Mouse (Mus musculus): ENCODE data around the gene Atg2b. TPM values are rescaled to one million over a fixed set of nuclear protein-coding genes. Genes with fewer than 3 reads are reported as not detected.

The Atg2b gene
- polyA plus RNA-seq, 1 experiment from 2014 or later, result 15.8 TPM

- Histone ChIP-seq H3K36me3 (replicated peaks) (peaks cover 11% of the 10 kb centered on the region), H3K4me2 (no peak overlapping the region), H3K27ac (no peak overlapping the region), H3K9me3 (no peaks in the 10 kb centered on the region), H3K9ac (no peak overlapping the region), H3K27me3 (replicated peaks) (no peaks in the 10 kb centered on the region), H3K4me1 (no peaks in the 10 kb centered on the region), H3K4me3 (no peak overlapping the region)
- 94% methylated on average over 8 of the region's 8 CpGs for WGBS
- ATAC-seq (replicated peaks), result no peak
Observed at GRCm38 (mm10) chr12:105676274-105676673, 8.7 kb downstream of the Atg2b start.

GRCm38 (mm10) chr12:105655850-105656249, 29.2 kb downstream of the Atg2b start:
- H3K36me3 ChIP-seq (replicated peaks), result peaks cover 39% of the 10 kb centered on the region
- WGBS, result 90% methylated on average over 7 of the region's 7 CpGs
- H3K4me3 ChIP-seq, result no peak overlapping the region
- H3K4me2 ChIP-seq, result no peak overlapping the region
- ATAC-seq (replicated peaks), result no peak
- no peaks in the 10 kb centered on the region for H3K9me3 ChIP-seq
- no peaks in the 10 kb centered on the region for H3K27me3 ChIP-seq (replicated peaks)
- H3K27ac ChIP-seq, result no peak overlapping the region
- H3K4me1 ChIP-seq, result no peaks in the 10 kb centered on the region
- H3K9ac ChIP-seq, result no peak overlapping the region

GRCm38 (mm10) chr12:105642770-105643321, 42.2 kb downstream of the Atg2b start:
- H3K27ac ChIP-seq, result no peak overlapping the region
- H3K4me1 ChIP-seq, result no peaks in the 10 kb centered on the region
- 93% methylated on average over 11 of the region's 11 CpGs for WGBS
- no peak for ATAC-seq (replicated peaks)
- no peak overlapping the region for H3K4me2 ChIP-seq
- H3K9ac ChIP-seq, result no peak overlapping the region
- no peak overlapping the region for H3K4me3 ChIP-seq
- no peaks in the 10 kb centered on the region for H3K27me3 ChIP-seq (replicated peaks)
- peaks cover 80% of the 10 kb centered on the region for H3K36me3 ChIP-seq (replicated peaks)
- H3K9me3 ChIP-seq, result no peaks in the 10 kb centered on the region

- H3K27ac ChIP-seq, result no peak overlapping the region
- H3K4me2 ChIP-seq, result no peak overlapping the region
- H3K9ac ChIP-seq, result no peak overlapping the region
- peaks cover 87% of the 10 kb centered on the region for H3K36me3 ChIP-seq (replicated peaks)
- H3K27me3 ChIP-seq (replicated peaks), result no peaks in the 10 kb centered on the region
- no peak overlapping the region for H3K4me3 ChIP-seq
- ATAC-seq (replicated peaks), result no peak
- no peaks in the 10 kb centered on the region for H3K9me3 ChIP-seq
- WGBS, result 77% methylated on average over 4 of the region's 4 CpGs
- no peaks in the 10 kb centered on the region for H3K4me1 ChIP-seq
Observed at GRCm38 (mm10) chr12:105637554-105637953, 47.5 kb downstream of the Atg2b start.

GRCm38 (mm10) chr12:105636551-105636950, 48.5 kb downstream of the Atg2b start:
- no peak overlapping the region for H3K4me3 ChIP-seq
- no peak overlapping the region for H3K4me2 ChIP-seq
- no peaks in the 10 kb centered on the region for H3K27me3 ChIP-seq (replicated peaks)
- H3K36me3 ChIP-seq (replicated peaks), result peaks cover 83% of the 10 kb centered on the region
- ATAC-seq (replicated peaks), result no peak
- H3K9me3 ChIP-seq, result no peaks in the 10 kb centered on the region
- H3K4me1 ChIP-seq, result no peaks in the 10 kb centered on the region
- 93% methylated on average over 9 of the region's 9 CpGs for WGBS
- H3K9ac ChIP-seq, result no peak overlapping the region
- H3K27ac ChIP-seq, result no peak overlapping the region

GRCm38 (mm10) chr12:105634374-105635067, 50.5 kb downstream of the Atg2b start:
- Histone ChIP-seq H3K4me3 (no peak overlapping the region), H3K9ac (no peak overlapping the region), H3K36me3 (replicated peaks) (peaks cover 63% of the 10 kb centered on the region), H3K9me3 (no peaks in the 10 kb centered on the region), H3K27ac (no peak overlapping the region), H3K27me3 (replicated peaks) (no peaks in the 10 kb centered on the region), H3K4me1 (no peaks in the 10 kb centered on the region), H3K4me2 (no peak overlapping the region)
- WGBS, result 94% methylated on average over 13 of the region's 13 CpGs
- ATAC-seq (replicated peaks), result no peak

GRCm38 (mm10) chr12:105625798-105626197, 59.2 kb downstream of the Atg2b start:
- WGBS, result 84% methylated on average over 7 of the region's 7 CpGs
- H3K36me3 ChIP-seq (replicated peaks), result peaks cover 27% of the 10 kb centered on the region
- H3K4me2 ChIP-seq, result no peak overlapping the region
- no peak for ATAC-seq (replicated peaks)
- no peak overlapping the region for H3K27ac ChIP-seq
- H3K9ac ChIP-seq, result no peak overlapping the region
- H3K9me3 ChIP-seq, result no peaks in the 10 kb centered on the region
- no peak overlapping the region for H3K4me3 ChIP-seq
- no peaks in the 10 kb centered on the region for H3K4me1 ChIP-seq
- H3K27me3 ChIP-seq (replicated peaks), result no peaks in the 10 kb centered on the region

- ATAC-seq (replicated peaks), result no peak
- Histone ChIP-seq H3K27ac (no peak overlapping the region), H3K27me3 (replicated peaks) (no peaks in the 10 kb centered on the region), H3K4me3 (no peak overlapping the region), H3K9ac (no peak overlapping the region), H3K4me1 (no peaks in the 10 kb centered on the region), H3K4me2 (no peak overlapping the region), H3K9me3 (no peaks in the 10 kb centered on the region), H3K36me3 (replicated peaks) (peaks cover 37% of the 10 kb centered on the region)
- 42% methylated on average over 12 of the region's 12 CpGs for WGBS
Observed at GRCm38 (mm10) chr12:105622981-105623539, 62.0 kb downstream of the Atg2b start.

- H3K4me1 ChIP-seq, result no peaks in the 10 kb centered on the region
- H3K36me3 ChIP-seq (replicated peaks), result peaks cover 45% of the 10 kb centered on the region
- H3K9ac ChIP-seq, result no peak overlapping the region
- WGBS, result 93% methylated on average over 7 of the region's 7 CpGs
- no peak for ATAC-seq (replicated peaks)
- no peaks in the 10 kb centered on the region for H3K9me3 ChIP-seq
- no peak overlapping the region for H3K4me2 ChIP-seq
- no peak overlapping the region for H3K27ac ChIP-seq
- H3K4me3 ChIP-seq, result no peak overlapping the region
- H3K27me3 ChIP-seq (replicated peaks), result no peaks in the 10 kb centered on the region
Observed at GRCm38 (mm10) chr12:105622048-105622447, 63.0 kb downstream of the Atg2b start.

GRCm38 (mm10) chr12:105613559-105613958, 71.5 kb downstream of the Atg2b start:
- Histone ChIP-seq H3K9me3 (no peaks in the 10 kb centered on the region), H3K4me2 (no peak overlapping the region), H3K27me3 (replicated peaks) (no peaks in the 10 kb centered on the region), H3K4me1 (peaks cover 6% of the 10 kb centered on the region; the same call in 1 of the 2 replicates), H3K4me3 (no peak overlapping the region), H3K27ac (no peak overlapping the region), H3K36me3 (replicated peaks) (peaks cover 17% of the 10 kb centered on the region), H3K9ac (no peak overlapping the region)
- ATAC-seq (replicated peaks), result no peak
- WGBS, result 89% methylated on average over 10 of the region's 10 CpGs

- Histone ChIP-seq H3K9ac (no peak overlapping the region), H3K4me1 (peaks cover 6% of the 10 kb centered on the region; the same call in 1 of the 2 replicates), H3K9me3 (no peaks in the 10 kb centered on the region), H3K36me3 (replicated peaks) (peaks cover 6% of the 10 kb centered on the region; the same call in 1 of the 2 replicates), H3K27me3 (replicated peaks) (no peaks in the 10 kb centered on the region), H3K4me3 (no peak overlapping the region), H3K27ac (no peak overlapping the region), H3K4me2 (no peak overlapping the region)
- ATAC-seq (replicated peaks), result peak; percentile 75
- WGBS, result 12% methylated on average over 7 of the region's 7 CpGs
Observed at GRCm38 (mm10) chr12:105611748-105612147, 73.3 kb downstream of the Atg2b start.

GRCm38 (mm10) chr12:105611045-105611444, 74.0 kb downstream of the Atg2b start:
- H3K9ac ChIP-seq, result no peak overlapping the region
- no peak overlapping the region for H3K4me2 ChIP-seq
- H3K9me3 ChIP-seq, result no peaks in the 10 kb centered on the region
- no peaks in the 10 kb centered on the region for H3K36me3 ChIP-seq (replicated peaks)
- no peak for ATAC-seq (replicated peaks)
- peaks cover 6% of the 10 kb centered on the region; the same call in 1 of the 2 replicates for H3K4me1 ChIP-seq
- H3K4me3 ChIP-seq, result no peak overlapping the region
- 97% methylated on average over 2 of the region's 2 CpGs for WGBS
- H3K27me3 ChIP-seq (replicated peaks), result no peaks in the 10 kb centered on the region
- H3K27ac ChIP-seq, result no peak overlapping the region

GRCm38 (mm10) chr12:105606881-105607280, 78.1 kb downstream of the Atg2b start:
- H3K27ac ChIP-seq, result no peak overlapping the region
- no peak overlapping the region for H3K4me3 ChIP-seq
- no peak overlapping the region for H3K9ac ChIP-seq
- no peak for ATAC-seq (replicated peaks)
- H3K27me3 ChIP-seq (replicated peaks), result no peaks in the 10 kb centered on the region
- no peak overlapping the region for H3K4me2 ChIP-seq
- H3K9me3 ChIP-seq, result no peaks in the 10 kb centered on the region
- peaks cover 2% of the 10 kb centered on the region; the same call in 1 of the 2 replicates for H3K4me1 ChIP-seq
- 87% methylated on average over 4 of the region's 4 CpGs for whole genome bisulfite sequencing
- no peaks in the 10 kb centered on the region for H3K36me3 ChIP-seq (replicated peaks)
